Mouse (Mus musculus): ENCODE results near the gene Dcaf4. TPM values are rescaled to one million over a fixed set of nuclear protein-coding genes. Genes with fewer than 3 reads are reported as not detected.

Gene Dcaf4
- polyA plus RNA-seq, 1 experiment from 2014 or later = 25.1 TPM

- 0 out of 2 replicates have a peak, but pooled peaks cover 3% of the 10 kb centered on the region for H3K4me1 ChIP-seq (ENCODE audit: insufficient read depth)
- H3K9ac ChIP-seq = no peak overlapping the region
- TF ChIP-seq CTCF (IDR thresholded peaks at IDR 0.05; ENCODE audit: low read depth) = no peak
- no peak for DNase-seq
- no peak overlapping the region for H3K4me2 ChIP-seq
- no peak for ATAC-seq (ENCODE audit: insufficient read depth)
- H3K27me3 ChIP-seq (ENCODE audit: insufficient read depth, low read length) = peaks cover 29% of the 10 kb centered on the region
- no peak overlapping the region for H3K27ac ChIP-seq (ENCODE audit: low read depth)
- H3K36me3 ChIP-seq (ENCODE audit: insufficient read depth) = no peaks in the 10 kb centered on the region
- 27% methylated on average over 4 of the region's 4 CpGs for WGBS
- H3K4me3 ChIP-seq (ENCODE audit: low read depth, low read length) = no peak overlapping the region
- H3K9me3 ChIP-seq (ENCODE audit: low read depth, low read length) = no peaks in the 10 kb centered on the region
Observed at GRCm38 (mm10) chr12:83481439-83481838, 38.8 kb upstream of the Dcaf4 start.

- DNase-seq (no peak), ATAC-seq (ENCODE audit: insufficient read depth) (no peak)
- no peak for TF ChIP-seq CTCF (IDR thresholded peaks at IDR 0.05; ENCODE audit: low read depth)
- WGBS = 22% methylated on average over 5 of the region's 5 CpGs
- H3K27ac ChIP-seq (ENCODE audit: low read depth) = no peak overlapping the region
- H3K36me3 ChIP-seq (ENCODE audit: insufficient read depth) = no peaks in the 10 kb centered on the region
- no peak overlapping the region for H3K4me3 ChIP-seq (ENCODE audit: low read depth, low read length)
- H3K4me1 ChIP-seq (ENCODE audit: insufficient read depth) = 0 out of 2 replicates have a peak, but pooled peaks cover 3% of the 10 kb centered on the region
- H3K9me3 ChIP-seq (ENCODE audit: low read depth, low read length) = no peaks in the 10 kb centered on the region
- peaks cover 29% of the 10 kb centered on the region for H3K27me3 ChIP-seq (ENCODE audit: insufficient read depth, low read length)
- H3K9ac ChIP-seq = no peak overlapping the region
- H3K4me2 ChIP-seq = no peak overlapping the region
Observed at GRCm38 (mm10) chr12:83483653-83484052, 36.6 kb upstream of the Dcaf4 start.

- H3K36me3 ChIP-seq (ENCODE audit: insufficient read depth) = no peaks in the 10 kb centered on the region
- ATAC-seq (ENCODE audit: insufficient read depth) (no peak), DNase-seq (peak; percentile 42)
- H3K4me3 ChIP-seq (ENCODE audit: low read depth, low read length) = peak overlapping the region; percentile 64
- H3K27ac ChIP-seq (ENCODE audit: low read depth) = no peak overlapping the region
- peak overlapping the region; percentile 99 for H3K4me2 ChIP-seq
- H3K9me3 ChIP-seq (ENCODE audit: low read depth, low read length) = no peaks in the 10 kb centered on the region
- H3K4me1 ChIP-seq (ENCODE audit: insufficient read depth) = 0 out of 2 replicates have a peak, but pooled peaks cover 3% of the 10 kb centered on the region
- TF ChIP-seq CTCF (IDR thresholded peaks at IDR 0.05; ENCODE audit: low read depth) = 0 out of 2 replicates have a peak, but pooled peaks have one; percentile 5
- 3% methylated on average over 24 of the region's 24 CpGs for WGBS
- peaks cover 33% of the 10 kb centered on the region for H3K27me3 ChIP-seq (ENCODE audit: insufficient read depth, low read length)
- peak overlapping the region; percentile 58; the same call in 1 of the 2 replicates for H3K9ac ChIP-seq
Observed at GRCm38 (mm10) chr12:83484855-83485745, 35.2 kb upstream of the Dcaf4 start.

- Histone ChIP-seq H3K9me3 (ENCODE audit: low read depth, low read length) (peaks cover under 1% of the 10 kb centered on the region; the same call in 1 of the 2 replicates), H3K4me3 (ENCODE audit: low read depth, low read length) (peak overlapping the region; percentile 64), H3K4me2 (peak overlapping the region; percentile 99), H3K4me1 (ENCODE audit: insufficient read depth) (0 out of 2 replicates have a peak, but pooled peaks cover 3% of the 10 kb centered on the region), H3K36me3 (ENCODE audit: insufficient read depth) (no peaks in the 10 kb centered on the region), H3K27ac (ENCODE audit: low read depth) (no peak overlapping the region), H3K27me3 (ENCODE audit: insufficient read depth, low read length) (peaks cover 33% of the 10 kb centered on the region), H3K9ac (peak overlapping the region; percentile 58)
- ATAC-seq (ENCODE audit: insufficient read depth) (no peak), DNase-seq (peak; percentile 42)
- no peak for TF ChIP-seq CTCF (IDR thresholded peaks at IDR 0.05; ENCODE audit: low read depth)
- WGBS = under 1% methylated on average over 53 of the region's 53 CpGs
Observed at GRCm38 (mm10) chr12:83485911-83486670, 34.2 kb upstream of the Dcaf4 start.

GRCm38 (mm10) chr12:83486671-83487461, 33.4 kb upstream of the Dcaf4 start:
- DNase-seq (peak; percentile 70), ATAC-seq (ENCODE audit: insufficient read depth) (peak; percentile 71)
- 0 out of 2 replicates have a peak, but pooled peaks cover 3% of the 10 kb centered on the region for H3K4me1 ChIP-seq (ENCODE audit: insufficient read depth)
- WGBS = under 1% methylated on average over 73 of the region's 73 CpGs
- H3K27me3 ChIP-seq (ENCODE audit: insufficient read depth, low read length) = peaks cover 33% of the 10 kb centered on the region
- TF ChIP-seq CTCF (IDR thresholded peaks at IDR 0.05; ENCODE audit: low read depth) = peak; percentile 3; the same call in 1 of the 2 replicates
- H3K27ac ChIP-seq (ENCODE audit: low read depth) = peak overlapping the region; percentile 52; the same call in 1 of the 2 replicates
- peaks cover 7% of the 10 kb centered on the region; the same call in 1 of the 2 replicates for H3K9me3 ChIP-seq (ENCODE audit: low read depth, low read length)
- peak overlapping the region; percentile 64 for H3K4me3 ChIP-seq (ENCODE audit: low read depth, low read length)
- H3K4me2 ChIP-seq = peak overlapping the region; percentile 99
- peak overlapping the region; percentile 58 for H3K9ac ChIP-seq
- H3K36me3 ChIP-seq (ENCODE audit: insufficient read depth) = no peaks in the 10 kb centered on the region

GRCm38 (mm10) chr12:83487476-83487991, 32.7 kb upstream of the Dcaf4 start, which contains the start of gene Dpf3:
TSS of gene Dpf3 (minus strand) at chr12:83487716.
- under 1% methylated on average over 31 of the region's 31 CpGs for WGBS
- DNase-seq (peak; percentile 98), ATAC-seq (ENCODE audit: insufficient read depth) (peak; percentile 98)
- H3K9ac ChIP-seq = peak within 1 kb of the TSS; percentile 58
- H3K27ac ChIP-seq (ENCODE audit: low read depth) = peak within 1 kb of the TSS; percentile 52; the same call in 1 of the 2 replicates
- H3K36me3 ChIP-seq (ENCODE audit: insufficient read depth) = no peaks in the 10 kb centered on the region
- peaks cover 7% of the 10 kb centered on the region; the same call in 1 of the 2 replicates for H3K9me3 ChIP-seq (ENCODE audit: low read depth, low read length)
- TF ChIP-seq CTCF (IDR thresholded peaks at IDR 0.05; ENCODE audit: low read depth) = no peak
- H3K27me3 ChIP-seq (ENCODE audit: insufficient read depth, low read length) = peaks cover 33% of the 10 kb centered on the region
- peak within 1 kb of the TSS; percentile 99 for H3K4me2 ChIP-seq
- peak within 1 kb of the TSS; percentile 64 for H3K4me3 ChIP-seq (ENCODE audit: low read depth, low read length)
- H3K4me1 ChIP-seq (ENCODE audit: insufficient read depth) = 0 out of 2 replicates have a peak, but pooled peaks cover 3% of the 10 kb centered on the region

Data from lung, embryonic 14.5 days (tissue).